Mouse (Mus musculus): ENCODE measurements at regions not wholly inside any gene's neighbourhood (a gene's known extent, or its start where the extent isn't known, plus 50 kb on each side); places are given as distances from the start of the nearest gene placed in this dataset.

- TF ChIP-seq POLR2A (IDR thresholded peaks at IDR 0.05; ENCODE audit: borderline replicate concordance, insufficient read depth, low read length) (no peak), CTCF (IDR thresholded peaks at IDR 0.05; ENCODE audit: borderline replicate concordance, insufficient read depth, low read depth, low read length) (no peak)
Measured at GRCm38 (mm10) chr12:106688156-106688740, 678.2 kb downstream of the Vrk1 start.

Measured in cerebellum, adult 2 months (tissue).